Mouse (Mus musculus): ENCODE measurements around the gene Bicra.

The Bicra gene

GRCm38 (mm10) chr7:15980246-15980645 lies 67.5 kb downstream of the Bicra start:
- no peak for DNase-seq (ENCODE audit: extremely low read depth, insufficient read length, low spot score)

GRCm38 (mm10) chr7:15975904-15976303 lies 71.8 kb downstream of the Bicra start:
- no peak for DNase-seq (ENCODE audit: extremely low read depth, insufficient read length, low spot score)

GRCm38 (mm10) chr7:15975451-15975850 lies 72.3 kb downstream of the Bicra start:
- DNase-seq (ENCODE audit: extremely low read depth, insufficient read length, low spot score), result no peak

- no peak for DNase-seq (ENCODE audit: extremely low read depth, insufficient read length, low spot score)
Measured at GRCm38 (mm10) chr7:15974712-15975111, 73.0 kb downstream of the Bicra start.

GRCm38 (mm10) chr7:15972247-15972646 lies 75.5 kb downstream of the Bicra start:
- DNase-seq (ENCODE audit: extremely low read depth, insufficient read length, low spot score), result no peak

GRCm38 (mm10) chr7:15969674-15970073 lies 78.0 kb downstream of the Bicra start:
- no peak for DNase-seq (ENCODE audit: extremely low read depth, insufficient read length, low spot score)

- DNase-seq (ENCODE audit: extremely low read depth, insufficient read length, low spot score), result no peak
Measured at GRCm38 (mm10) chr7:15968322-15968721, 79.4 kb downstream of the Bicra start.

GRCm38 (mm10) chr7:15967312-15967711 lies 80.4 kb downstream of the Bicra start, which contains the start of gene Ehd2:
Ehd2 (minus strand) TSS chr7:15967567.
- DNase-seq (ENCODE audit: extremely low read depth, insufficient read length, low spot score), result peak; percentile 87

GRCm38 (mm10) chr7:15966489-15966888 lies 81.2 kb downstream of the Bicra start:
- DNase-seq (ENCODE audit: extremely low read depth, insufficient read length, low spot score), result no peak

GRCm38 (mm10) chr7:15963798-15964652 lies 83.7 kb downstream of the Bicra start:
- DNase-seq (ENCODE audit: extremely low read depth, insufficient read length, low spot score), result no peak

- peak; percentile 94 for DNase-seq (ENCODE audit: extremely low read depth, insufficient read length, low spot score)
Measured at GRCm38 (mm10) chr7:15962311-15963288, 85.1 kb downstream of the Bicra start.

GRCm38 (mm10) chr7:15961798-15962197 lies 85.9 kb downstream of the Bicra start:
- DNase-seq (ENCODE audit: extremely low read depth, insufficient read length, low spot score), result no peak

GRCm38 (mm10) chr7:15961239-15961638 lies 86.5 kb downstream of the Bicra start:
- no peak for DNase-seq (ENCODE audit: extremely low read depth, insufficient read length, low spot score)

GRCm38 (mm10) chr7:15960691-15961090 lies 87.0 kb downstream of the Bicra start:
- DNase-seq (ENCODE audit: extremely low read depth, insufficient read length, low spot score), result peak; percentile 77

- no peak for DNase-seq (ENCODE audit: extremely low read depth, insufficient read length, low spot score)
Measured at GRCm38 (mm10) chr7:15956143-15956542, 91.6 kb downstream of the Bicra start.

- DNase-seq (ENCODE audit: extremely low read depth, insufficient read length, low spot score), result no peak
Measured at GRCm38 (mm10) chr7:15955509-15955908, 92.2 kb downstream of the Bicra start.

- no peak for DNase-seq (ENCODE audit: extremely low read depth, insufficient read length, low spot score)
Measured at GRCm38 (mm10) chr7:15954978-15955443, 92.7 kb downstream of the Bicra start.

- no peak for DNase-seq (ENCODE audit: extremely low read depth, insufficient read length, low spot score)
Measured at GRCm38 (mm10) chr7:15954436-15954835, 93.3 kb downstream of the Bicra start.

- no peak for DNase-seq (ENCODE audit: extremely low read depth, insufficient read length, low spot score)
Measured at GRCm38 (mm10) chr7:15953307-15954074, 94.2 kb downstream of the Bicra start.

- DNase-seq (ENCODE audit: extremely low read depth, insufficient read length, low spot score), result no peak
Measured at GRCm38 (mm10) chr7:15952416-15952815, 95.3 kb downstream of the Bicra start.

All from 3134 (cell line).